Mouse (Mus musculus) kidney, postnatal 36 days (tissue): Measurements from ENCODE around the gene Lin9.

Source experiments
- DNase-seq, 2 experiments: peaks; one replicate each; pipeline ENCODE4 v3.0.0; 2021 to 2022; ENCODE audit warnings: mixed read lengths in 2 of 2

Lin9 gene

DNA sequence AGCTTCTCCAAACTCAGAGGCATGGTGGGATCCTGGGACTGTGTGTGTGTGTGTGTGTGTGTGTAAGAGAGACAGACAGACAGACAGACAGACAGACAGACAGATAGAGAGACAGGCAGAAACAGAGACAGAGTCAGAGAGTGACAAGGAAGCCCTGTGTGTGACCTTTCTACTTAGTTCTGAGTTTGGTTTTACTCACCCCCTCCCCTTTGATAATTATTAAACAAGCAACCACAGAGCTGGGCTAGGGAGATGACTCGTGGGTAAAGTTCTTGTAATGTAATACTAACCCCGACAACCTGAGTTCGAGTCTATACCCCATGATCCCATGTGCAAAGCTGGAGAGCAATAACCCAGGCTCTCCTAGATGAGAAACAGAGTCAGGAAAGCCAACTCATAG, 66.9 kb downstream of the Lin9 start:
- DNase-seq: peak in 1 of 2 experiments; percentile 24

DNA sequence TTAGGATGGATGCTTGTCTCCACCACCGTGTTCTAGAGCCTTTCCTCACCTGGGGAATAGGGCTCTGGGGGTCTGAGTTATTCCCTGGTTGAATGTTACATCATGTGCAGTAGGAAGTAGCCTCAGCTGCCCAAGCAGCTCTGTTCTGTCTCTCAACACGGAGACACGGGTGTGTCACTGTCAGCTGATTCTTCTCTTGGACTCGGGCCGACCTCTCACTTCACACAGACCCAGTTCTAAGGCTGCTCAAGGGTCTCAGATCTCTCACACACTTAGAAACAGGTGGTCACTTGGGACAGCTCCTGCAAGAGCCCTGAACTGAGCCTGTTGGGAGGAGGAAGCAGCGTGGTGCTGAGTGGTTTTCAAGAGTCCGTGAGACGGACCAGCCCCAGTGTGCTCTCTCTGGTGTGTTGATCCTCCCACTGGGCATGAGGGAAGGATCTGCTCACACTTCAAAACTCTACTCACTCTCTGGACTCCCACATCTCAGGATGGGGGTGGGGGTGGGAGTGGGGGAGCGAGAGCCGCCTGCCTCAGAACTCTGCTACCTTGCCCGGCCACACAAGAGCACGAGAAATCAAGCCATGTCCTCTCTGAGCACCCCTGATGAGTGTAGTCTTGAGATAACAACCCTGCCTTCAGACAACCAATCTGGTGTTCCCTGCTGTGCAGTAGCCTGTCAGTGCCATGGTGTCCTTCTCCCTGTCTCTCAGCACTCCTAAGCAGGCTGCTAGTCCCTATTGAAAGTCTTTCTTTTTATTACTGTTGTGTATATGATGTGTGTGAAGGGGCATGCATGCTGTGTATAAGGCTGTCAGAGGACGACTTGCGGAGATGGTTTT, 68.2 kb downstream of the Lin9 start:
- no peak for DNase-seq

DNA sequence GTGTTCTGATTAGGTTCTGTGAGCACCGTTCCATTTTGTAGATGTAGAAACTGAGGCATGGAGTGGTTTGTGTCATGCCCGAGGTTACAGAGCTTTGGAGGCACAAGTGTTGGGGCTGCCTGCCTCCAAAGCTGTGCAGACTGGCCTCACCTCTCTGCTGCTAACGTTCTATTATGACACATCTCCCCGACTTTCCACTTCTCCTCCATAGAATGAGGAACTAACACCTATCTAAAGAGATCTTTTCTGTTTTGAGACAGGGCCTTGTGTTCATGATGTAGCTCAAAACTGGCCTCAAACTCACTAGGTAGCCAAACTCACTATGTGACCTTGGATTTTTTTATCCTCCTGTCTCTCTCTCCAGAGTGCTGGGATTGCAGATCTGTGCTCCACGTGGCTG, 77.8 kb downstream of the Lin9 start:
- DNase-seq: no peak

DNA sequence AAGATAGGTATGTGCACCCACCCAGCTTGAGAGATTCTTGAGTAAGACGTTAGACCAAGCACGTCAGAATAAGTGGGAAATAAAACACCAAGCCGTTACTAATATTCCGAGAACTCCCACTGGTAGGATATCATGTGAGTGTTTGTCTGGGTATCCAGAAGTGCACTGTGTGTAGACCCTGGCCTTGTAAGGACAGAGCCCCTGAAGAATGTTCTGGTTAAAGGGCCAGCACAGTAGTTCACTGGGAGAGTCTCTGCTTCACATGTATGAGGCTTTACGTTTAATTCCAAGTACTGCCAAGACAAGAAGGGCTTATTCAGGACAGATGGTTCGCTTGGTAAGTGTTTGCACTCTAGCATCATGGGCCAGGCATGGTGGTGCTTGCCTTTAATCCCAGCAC, 78.5 kb downstream of the Lin9 start:
- no peak for DNase-seq

GRCm38 (mm10) chr1:180719951-180720689, 79.2 kb downstream of the Lin9 start:
- DNase-seq: peak; percentile 77 to 93

DNA sequence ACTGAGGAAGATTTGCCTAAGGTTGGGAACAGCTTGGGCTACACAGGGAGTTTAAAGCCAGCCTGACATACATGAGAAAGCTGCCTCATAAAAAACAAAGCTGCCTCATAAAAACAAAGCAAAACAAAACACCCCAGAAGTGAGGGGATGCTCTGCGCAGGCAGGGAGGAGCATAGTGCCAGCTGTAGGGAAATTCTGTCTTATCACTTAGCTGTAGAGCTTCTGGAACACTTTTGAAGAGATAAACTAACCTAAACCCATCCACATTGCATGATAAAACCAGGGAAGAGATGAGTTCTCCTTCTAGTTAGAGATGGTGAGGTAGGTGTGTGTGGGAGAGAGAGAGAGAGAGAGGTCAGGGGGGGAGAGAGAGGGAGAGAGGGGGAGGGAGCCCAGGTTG, 81.7 kb downstream of the Lin9 start:
- no peak for DNase-seq

GRCm38 (mm10) chr1:180723701-180724238, 82.8 kb downstream of the Lin9 start:
- DNase-seq: no peak

- peak; percentile 93 to 96 for DNase-seq
Observed at GRCm38 (mm10) chr1:180725704-180726179, 84.8 kb downstream of the Lin9 start, which contains the start of gene Acbd3. Gene Acbd3 (plus strand): TSS chr1:180726043.

- peak; percentile 37 to 65 for DNase-seq
Observed at GRCm38 (mm10) chr1:180726183-180726582, 85.2 kb downstream of the Lin9 start.

DNA sequence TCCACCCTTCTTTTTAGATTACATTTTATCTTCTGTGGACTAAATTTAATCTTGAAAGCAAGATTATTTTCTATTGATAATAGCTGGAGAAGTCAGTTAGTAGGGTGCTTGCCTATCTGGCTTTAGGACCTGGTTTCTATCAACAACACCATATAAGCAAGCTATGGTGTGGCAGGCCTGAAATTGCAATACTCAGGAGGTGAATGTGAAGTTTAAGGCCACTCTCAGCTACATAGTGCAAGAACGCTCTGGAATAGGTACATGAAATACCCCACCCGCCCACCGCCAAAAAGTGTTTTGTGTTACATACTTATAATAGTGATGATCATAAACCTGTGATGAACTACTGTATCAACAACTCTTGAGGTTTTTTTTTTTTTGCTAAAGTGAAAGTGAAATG, 88.3 kb downstream of the Lin9 start:
- DNase-seq: no peak
